Mouse (Mus musculus) stomach, embryonic 14.5 days (tissue): Measurements from ENCODE around the gene Pacs2. TPM values are rescaled to one million over a fixed set of nuclear protein-coding genes. Genes with fewer than 3 reads are reported as not detected.

Experiments
- ATAC-seq: fragments of 200-750 bp; cut with Nextera tagmentation; 2 replicates; pipeline ENCODE4 v1.8.0; 2017; ENCODE audit warnings: low read depth, moderate TSS enrichment; ENCODE audit not compliant: insufficient number of reproducible peaks, insufficient read depth, low FRiP score
- H3K27ac ChIP-seq: fragments of 300-500 bp; sonication (generic); 2 replicates; pipeline ENCODE4 v1.5.1; 2014; ENCODE audit warnings: mild to moderate bottlenecking, low read length, moderate library complexity, mixed read lengths
- H3K27me3 ChIP-seq: fragments of 300-500 bp; sonication (generic); 2 replicates; pipeline ENCODE4 v1.6.1; 2014; ENCODE audit warnings: low read length, control low read depth, mixed read lengths; ENCODE audit not compliant: control insufficient read depth, insufficient read depth
- H3K36me3 ChIP-seq: fragments of 300-500 bp; sonication (generic); 2 replicates; pipeline ENCODE4 v1.6.1; 2014; ENCODE audit warnings: mild to moderate bottlenecking, control low read depth, low read length, moderate library complexity, mixed read lengths; ENCODE audit not compliant: control insufficient read depth, insufficient read depth
- H3K4me1 ChIP-seq: fragments of 300-500 bp; sonication (generic); 2 replicates; pipeline ENCODE4 v1.6.1; 2014; ENCODE audit warnings: low read length, control low read depth, mixed read lengths; ENCODE audit not compliant: control insufficient read depth, insufficient read depth
- H3K4me2 ChIP-seq: fragments of 300-500 bp; sonication (generic); replicated peaks from 2 replicates; pipeline ENCODE4 v1.6.1; 2014; ENCODE audit warnings: low read depth, low read length, control low read depth
- H3K4me3 ChIP-seq: fragments of 300-500 bp; sonication (generic); 2 replicates; pipeline ENCODE4 v1.5.1; 2014; ENCODE audit warnings: low read depth, low read length, control low read depth
- H3K9ac ChIP-seq: fragments of 300-500 bp; sonication (generic); replicated peaks from 2 replicates; pipeline ENCODE4 v1.6.1; 2014; ENCODE audit warnings: low read depth, mild to moderate bottlenecking, control low read depth, low read length, moderate library complexity, mixed read lengths
- H3K9me3 ChIP-seq: fragments of 300-500 bp; sonication (generic); 2 replicates; pipeline ENCODE4 v1.6.1; 2016; ENCODE audit warnings: low read depth, low read length, control low read depth; ENCODE audit not compliant: control insufficient read depth
- WGBS: fragments of 180-500 bp; shearing (Covaris S2); extraction: QIAGEN DNeasy Blood & Tissue Kit; methylation state at CpG from one replicate; pipeline ENCODE4 v1.1.7; 2014; 5-methylcytosine and 5-hydroxymethylcytosine counted together
- polyA plus RNA-seq: library from polyadenylated mRNA; unstranded; fragments of >200 nt; fragmentation: Nextera tagmentation; extraction: Ambion mirVana; gene quantifications from 2 replicates; pipeline ENCODE4 v1.2.1, GENCODE M21; 2014

Pacs2 gene
- polyA plus RNA-seq, 1 experiment from 2014 or later, result 17.1 TPM

DNA sequence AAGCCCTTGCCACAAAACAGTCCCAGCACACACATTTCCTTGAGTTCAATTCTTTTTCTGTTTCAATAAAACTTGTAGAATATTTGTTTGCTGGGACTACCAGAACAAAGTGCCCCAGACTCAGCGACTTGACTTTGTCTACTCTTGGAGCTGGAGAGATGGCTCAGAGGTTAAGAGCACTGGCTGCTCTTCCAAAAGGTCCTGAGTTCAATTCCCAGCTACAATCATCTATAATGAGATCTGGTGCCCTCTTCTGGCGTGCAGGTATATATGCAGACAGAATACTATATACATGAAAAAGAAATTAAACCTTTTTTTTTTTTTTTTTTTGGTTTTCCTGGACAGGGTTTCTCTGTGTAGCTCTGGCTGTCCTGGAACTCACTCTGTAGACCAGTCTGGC is 11.6 kb upstream of the Pacs2 start:
- no peak for ATAC-seq
- 38% methylated on average over 2 of the region's 2 CpGs for WGBS
- no peak overlapping the region for H3K4me2 ChIP-seq

DNA sequence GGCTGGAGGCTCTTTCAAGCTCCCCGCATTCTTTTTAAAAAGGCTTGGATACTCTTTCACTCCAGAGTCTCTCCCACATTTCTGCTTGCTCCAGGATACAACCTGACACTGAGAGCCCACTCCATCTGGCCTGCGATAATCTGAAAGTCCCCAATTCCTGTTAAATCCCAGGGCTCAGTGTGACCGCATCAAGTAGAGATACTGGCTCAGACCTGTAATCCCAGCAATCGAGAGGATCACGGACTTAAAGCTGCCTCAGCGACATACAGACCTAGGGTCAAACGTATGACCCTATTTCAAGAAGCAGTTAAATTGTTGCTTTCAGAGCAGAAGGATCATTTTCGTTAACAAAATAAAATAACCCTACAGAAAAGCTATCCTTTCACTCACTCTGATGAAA is 10.3 kb upstream of the Pacs2 start:
- Histone ChIP-seq H3K9me3 (no peaks in the 10 kb centered on the region), H3K27me3 (no peaks in the 10 kb centered on the region), H3K4me3 (no peak overlapping the region), H3K27ac (no peak overlapping the region), H3K36me3 (no peaks in the 10 kb centered on the region), H3K4me2 (no peak overlapping the region), H3K4me1 (peaks cover 3% of the 10 kb centered on the region), H3K9ac (no peak overlapping the region)
- no peak for ATAC-seq
- WGBS, result 73% methylated on average over 8 of the region's 8 CpGs

More for the DNA sequence above, 11.6 kb upstream of the Pacs2 start:
- Histone ChIP-seq H3K9ac (no peak overlapping the region), H3K4me1 (peaks cover 10% of the 10 kb centered on the region), H3K4me3 (no peak overlapping the region), H3K27me3 (no peaks in the 10 kb centered on the region), H3K9me3 (no peaks in the 10 kb centered on the region), H3K36me3 (no peaks in the 10 kb centered on the region), H3K27ac (no peak overlapping the region)

GRCm38 (mm10) chr12:113004993-113005392 is 9.3 kb upstream of the Pacs2 start:
- H3K36me3 ChIP-seq, result no peaks in the 10 kb centered on the region
- H3K27me3 ChIP-seq, result no peaks in the 10 kb centered on the region
- no peak overlapping the region for H3K4me2 ChIP-seq
- H3K4me3 ChIP-seq, result no peak overlapping the region
- 37% methylated on average over 4 of the region's 4 CpGs for WGBS
- H3K27ac ChIP-seq, result no peak overlapping the region
- no peak overlapping the region for H3K9ac ChIP-seq
- no peak for ATAC-seq
- H3K4me1 ChIP-seq, result no peaks in the 10 kb centered on the region; the same call in 1 of the 2 replicates
- H3K9me3 ChIP-seq, result no peaks in the 10 kb centered on the region

GRCm38 (mm10) chr12:113011702-113012360 is 2.5 kb upstream of the Pacs2 start:
- H3K4me3 ChIP-seq, result no peak overlapping the region
- H3K27ac ChIP-seq, result no peak overlapping the region
- no peaks in the 10 kb centered on the region for H3K9me3 ChIP-seq
- ATAC-seq, result no peak
- no peaks in the 10 kb centered on the region for H3K27me3 ChIP-seq
- 83% methylated on average over 6 of the region's 6 CpGs for WGBS
- H3K36me3 ChIP-seq, result no peaks in the 10 kb centered on the region
- peaks cover 25% of the 10 kb centered on the region for H3K4me1 ChIP-seq
- no peak overlapping the region for H3K9ac ChIP-seq
- H3K4me2 ChIP-seq, result no peak overlapping the region

- Histone ChIP-seq H3K36me3 (no peaks in the 10 kb centered on the region), H3K4me1 (peaks cover 27% of the 10 kb centered on the region), H3K27ac (no peak overlapping the region; the same call in 1 of the 2 replicates), H3K4me2 (no peak overlapping the region), H3K27me3 (no peaks in the 10 kb centered on the region), H3K9ac (no peak overlapping the region), H3K9me3 (no peaks in the 10 kb centered on the region), H3K4me3 (no peak overlapping the region)
- ATAC-seq, result no peak
- WGBS, result 85% methylated on average over 5 of the region's 5 CpGs
Measured at GRCm38 (mm10) chr12:113012443-113012842, 1.9 kb upstream of the Pacs2 start.

DNA sequence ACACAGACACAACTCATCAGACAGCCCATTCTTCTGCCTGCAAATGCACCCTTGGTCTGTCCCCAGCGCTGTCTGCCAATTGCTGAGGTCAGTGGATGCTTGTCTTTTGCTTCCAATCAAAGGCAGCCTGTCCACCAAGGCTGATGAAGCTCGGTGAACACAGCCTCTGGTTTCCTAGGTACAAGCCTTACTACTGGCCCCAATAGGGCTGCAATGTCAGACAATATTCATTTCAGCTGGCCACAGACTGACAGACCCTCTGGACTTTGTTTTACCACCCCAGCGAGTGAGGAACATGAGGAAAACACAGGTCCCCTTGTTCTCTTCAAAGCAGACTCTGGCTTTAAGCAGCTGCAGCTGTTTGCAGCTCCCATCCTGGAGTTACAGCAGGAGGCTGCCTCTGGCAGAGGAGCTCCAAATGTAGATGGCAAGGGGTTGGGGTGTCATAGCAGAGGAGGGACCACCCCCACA is 1.3 kb upstream of the Pacs2 start:
- H3K27ac ChIP-seq, result peak overlapping the region; percentile 92
- H3K36me3 ChIP-seq, result no peaks in the 10 kb centered on the region
- H3K9me3 ChIP-seq, result no peaks in the 10 kb centered on the region
- WGBS, result 50% methylated on average over 3 of the region's 3 CpGs
- peaks cover 27% of the 10 kb centered on the region for H3K4me1 ChIP-seq
- H3K27me3 ChIP-seq, result no peaks in the 10 kb centered on the region
- peak overlapping the region; percentile 69 for H3K9ac ChIP-seq
- ATAC-seq, result no peak
- peak overlapping the region; percentile 90 for H3K4me2 ChIP-seq
- no peak overlapping the region for H3K4me3 ChIP-seq

DNA sequence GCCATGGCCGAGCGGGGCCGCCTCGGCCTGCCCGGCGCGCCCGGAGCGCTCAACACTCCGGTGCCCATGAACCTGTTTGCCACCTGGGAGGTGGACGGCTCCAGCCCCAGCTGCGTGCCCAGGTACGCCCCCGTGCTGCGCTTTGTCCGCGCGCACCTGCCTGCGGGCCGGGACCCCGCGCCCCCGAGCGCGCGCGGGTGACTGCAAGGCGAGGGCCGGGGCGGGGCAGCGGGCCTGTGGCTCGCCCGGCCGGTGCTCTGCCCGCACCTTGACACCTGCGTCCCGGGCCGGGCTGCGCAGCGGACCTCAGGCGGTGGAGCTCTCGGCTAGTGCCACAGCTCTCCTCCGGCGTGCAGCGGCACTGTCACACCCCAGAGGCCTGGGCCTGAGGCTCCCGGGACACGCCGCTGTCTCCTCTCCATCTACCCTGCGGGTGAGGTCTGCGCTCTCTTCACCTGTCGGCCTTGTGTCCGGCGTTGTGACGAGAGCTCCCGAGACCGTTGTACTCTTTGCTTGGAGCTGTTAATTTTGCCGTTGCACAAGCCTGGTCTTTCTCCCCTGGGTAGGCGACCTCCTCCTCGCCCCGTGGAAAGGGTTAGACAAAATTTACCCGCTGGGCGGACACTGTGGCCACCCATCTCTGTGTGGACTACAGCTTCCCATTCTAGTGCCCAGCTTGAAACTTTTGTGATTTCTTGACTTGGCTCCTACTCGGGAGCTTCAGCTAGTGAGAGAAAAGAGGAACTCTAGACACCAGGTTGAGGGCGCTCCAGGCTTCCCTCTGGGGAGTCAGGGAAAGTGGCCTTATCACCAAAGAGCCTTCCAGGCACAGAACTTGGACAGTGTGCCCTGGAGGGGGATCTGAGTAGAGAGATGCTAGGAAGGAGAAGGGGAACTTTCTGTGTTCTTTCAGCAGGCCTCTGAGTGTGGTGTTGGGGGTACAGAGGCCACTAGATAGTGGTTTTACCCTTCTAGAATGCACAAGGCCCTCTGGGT is 551 bp downstream of the Pacs2 start:
- Histone ChIP-seq H3K9me3 (no peaks in the 10 kb centered on the region), H3K27me3 (no peaks in the 10 kb centered on the region), H3K4me3 (peak overlapping the region; percentile 93), H3K36me3 (no peaks in the 10 kb centered on the region), H3K4me1 (peaks cover 27% of the 10 kb centered on the region), H3K9ac (peak overlapping the region; percentile 76), H3K27ac (peak overlapping the region; percentile 58; the same call in 1 of the 2 replicates), H3K4me2 (peak overlapping the region; percentile 90)
- WGBS, result 1% methylated on average over 55 of the region's 64 CpGs
- peak; percentile 24 for ATAC-seq

DNA sequence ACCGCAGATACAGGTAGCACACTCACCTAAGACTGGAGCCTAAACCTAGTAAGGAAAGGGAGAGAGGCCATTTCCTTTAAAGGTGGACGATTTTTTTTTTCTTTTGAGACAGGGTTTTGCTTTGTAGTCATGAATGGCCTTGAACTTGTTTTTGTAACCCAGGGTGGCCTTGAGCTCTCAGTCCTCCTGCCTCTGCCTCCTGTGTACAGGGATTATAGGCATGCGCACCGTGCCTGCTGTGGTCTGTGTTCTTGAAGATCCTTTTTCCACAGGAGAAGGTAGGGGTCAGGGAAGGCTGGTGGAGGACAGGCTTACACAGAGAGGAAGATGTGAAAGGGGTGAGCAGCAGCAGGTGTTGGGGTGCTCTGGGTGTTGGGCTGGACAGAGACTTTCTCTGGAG is 1.6 kb downstream of the Pacs2 start:
- Histone ChIP-seq H3K27me3 (no peaks in the 10 kb centered on the region), H3K36me3 (peaks cover 4% of the 10 kb centered on the region; the same call in 1 of the 2 replicates), H3K27ac (no peak overlapping the region), H3K4me2 (peak overlapping the region; percentile 90; the same call in 1 of the 2 replicates), H3K9ac (no peak overlapping the region; the same call in 1 of the 2 replicates), H3K4me3 (no peak overlapping the region), H3K4me1 (peaks cover 27% of the 10 kb centered on the region), H3K9me3 (no peaks in the 10 kb centered on the region)
- ATAC-seq, result no peak
- 71% methylated on average over 4 of the region's 4 CpGs for WGBS
